Mouse (Mus musculus) spleen, adult 2 months (tissue): ENCODE data around the gene Thsd1.

Experiments used
- CTCF ChIP-seq: fragments of 200-500 bp; IDR thresholded peaks from 2 replicates; pipeline ENCODE4 v1.5.1; 2011; ENCODE audit warnings: mild to moderate bottlenecking, inconsistent platforms; ENCODE audit not compliant: insufficient read depth, insufficient read length, insufficient replicate concordance; ENCODE audit errors: extremely low read depth
- POLR2A ChIP-seq: fragments of 200-500 bp; IDR thresholded peaks from 2 replicates; pipeline ENCODE4 v1.6.1; 2011; ENCODE audit warnings: low read depth, low read length, inconsistent platforms

GRCm38 (mm10) chr8:22273142-22273541, 46.0 kb downstream of the Thsd1 start:
- TF ChIP-seq POLR2A: no peak
- no peak for TF ChIP-seq CTCF
